Mouse (Mus musculus) kidney, embryonic 16.5 days (tissue): Measurements from ENCODE around the gene Slc35g3. TPM values are rescaled to one million over a fixed set of nuclear protein-coding genes. Genes with fewer than 3 reads are reported as not detected.

Experiments used
- ATAC-seq: fragments of 200-750 bp; cut with Nextera tagmentation; 2 replicates; pipeline ENCODE4 v1.8.0; 2017; ENCODE audit warnings: moderate TSS enrichment; ENCODE audit not compliant: low FRiP score, low TSS enrichment
- H3K27ac ChIP-seq: fragments of 300-500 bp; sonication (generic); 2 replicates; pipeline ENCODE4 v1.5.1; 2014; ENCODE audit warnings: low read length
- H3K27me3 ChIP-seq: fragments of 300-500 bp; sonication (generic); 2 replicates; pipeline ENCODE4 v1.6.1; 2014; ENCODE audit warnings: low read length, control low read depth, mixed read lengths; ENCODE audit not compliant: insufficient read depth
- H3K36me3 ChIP-seq: fragments of 300-500 bp; sonication (generic); 2 replicates; pipeline ENCODE4 v1.6.1; 2014; ENCODE audit warnings: low read length, control low read depth, mixed read lengths; ENCODE audit not compliant: insufficient read depth
- H3K4me1 ChIP-seq: fragments of 300-500 bp; sonication (generic); 2 replicates; pipeline ENCODE4 v1.6.1; 2014; ENCODE audit warnings: low read length, control low read depth, mixed read lengths; ENCODE audit not compliant: insufficient read depth
- H3K4me2 ChIP-seq: fragments of 300-500 bp; sonication (generic); replicated peaks from 2 replicates; pipeline ENCODE4 v1.6.1; 2014; ENCODE audit warnings: low read depth, low read length
- H3K4me3 ChIP-seq: fragments of 300-500 bp; sonication (generic); 2 replicates; pipeline ENCODE4 v1.5.1; 2014; ENCODE audit warnings: mild to moderate bottlenecking, low read length
- H3K9ac ChIP-seq: fragments of 300-500 bp; sonication (generic); replicated peaks from 2 replicates; pipeline ENCODE4 v1.6.1; 2014; ENCODE audit warnings: low read length
- H3K9me3 ChIP-seq: fragments of 300-500 bp; sonication (generic); 2 replicates; pipeline ENCODE4 v1.6.1; 2016; ENCODE audit warnings: low read length, control low read depth
- WGBS: fragments of 180-500 bp; shearing (Covaris S2); extraction: QIAGEN DNeasy Blood & Tissue Kit; methylation state at CpG from one replicate; pipeline ENCODE4 v1.1.7; 2014; 5-methylcytosine and 5-hydroxymethylcytosine counted together
- polyA plus RNA-seq: library from polyadenylated mRNA; unstranded; fragments of >200 nt; fragmentation: Nextera tagmentation; extraction: Ambion mirVana; gene quantifications from 2 replicates; pipeline ENCODE4 v1.2.1, GENCODE M21; 2015

Gene Slc35g3
- polyA plus RNA-seq, 1 experiment from 2014 or later = 0.25 TPM

DNA sequence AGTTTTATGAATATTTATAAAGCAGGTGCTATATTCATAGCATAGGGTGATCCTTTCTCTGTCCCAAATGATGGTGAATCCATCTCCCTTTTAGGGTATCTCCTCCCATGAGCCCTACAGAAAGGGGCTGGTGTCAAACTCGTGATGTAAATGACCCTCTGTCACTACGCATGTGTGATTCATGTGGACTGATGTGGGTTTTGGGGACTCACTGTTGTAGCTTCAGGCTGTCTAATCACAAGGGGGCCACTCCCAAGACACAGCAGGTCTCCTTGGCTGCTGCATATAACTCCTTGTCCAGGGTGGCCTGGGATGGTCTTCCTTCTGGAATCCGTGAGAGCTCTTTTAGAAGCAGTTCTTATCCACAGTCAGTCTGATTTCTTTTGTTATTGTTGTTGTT, 51.3 kb downstream of the Slc35g3 start:
- Histone ChIP-seq H3K9me3 (peaks cover 2% of the 10 kb centered on the region), H3K4me3 (no peak overlapping the region), H3K36me3 (no peaks in the 10 kb centered on the region), H3K4me2 (no peak overlapping the region), H3K27ac (no peak overlapping the region), H3K9ac (no peak overlapping the region), H3K4me1 (peaks cover 10% of the 10 kb centered on the region), H3K27me3 (no peaks in the 10 kb centered on the region)
- no peak for ATAC-seq
- 68% methylated on average over 3 of the region's 3 CpGs for WGBS

Other genes starting within 250 kb of the Slc35g3 start
- gene Dnah2, start 212.9 kb downstream of the Slc35g3 start, polyA plus RNA-seq = 0.69 and 0.90 TPM in 2 replicates
- gene Efnb3, start 201.8 kb downstream of the Slc35g3 start, polyA plus RNA-seq = 11.8 and 12.6 TPM in 2 replicates
- gene Wrap53, start 181.7 kb downstream of the Slc35g3 start, polyA plus RNA-seq = 29.3 and 30.3 TPM in 2 replicates
- 191 and 205 TPM in 2 replicates for gene Trp53, start 181.6 kb downstream of the Slc35g3 start, polyA plus RNA-seq
- gene Atp1b2, start 156.0 kb downstream of the Slc35g3 start, polyA plus RNA-seq = 12.3 and 14.3 TPM in 2 replicates
- gene Shbg, start 144.1 kb downstream of the Slc35g3 start, polyA plus RNA-seq = 0.17 TPM in 1 of 2 replicates, not detected in the other
- gene Sat2, start 139.9 kb downstream of the Slc35g3 start, polyA plus RNA-seq = 21.3 and 24.1 TPM in 2 replicates
- gene Fxr2, start 129.0 kb downstream of the Slc35g3 start, polyA plus RNA-seq = 31.8 and 33.4 TPM in 2 replicates
- gene Sox15, start 106.7 kb downstream of the Slc35g3 start, polyA plus RNA-seq = 0.19 TPM in 1 of 2 replicates, not detected in the other
- gene Mpdu1, start 99.3 kb downstream of the Slc35g3 start, polyA plus RNA-seq = 79.5 and 84.0 TPM in 2 replicates
- 12.4 and 15.5 TPM in 2 replicates for gene Cd68, start 95.8 kb downstream of the Slc35g3 start, polyA plus RNA-seq
- gene Eif4a1, start 89.5 kb downstream of the Slc35g3 start, polyA plus RNA-seq = 571 and 587 TPM in 2 replicates
- gene Senp3, start 79.9 kb downstream of the Slc35g3 start, polyA plus RNA-seq = 96.5 and 98.4 TPM in 2 replicates
- gene Tnfsf13, start 76.2 kb downstream of the Slc35g3 start, polyA plus RNA-seq = 0.66 and 1.2 TPM in 2 replicates
- 8.8 and 11.5 TPM in 2 replicates for gene Tnfsf12, start 66.1 kb downstream of the Slc35g3 start, polyA plus RNA-seq
- 4.6 and 6.1 TPM in 2 replicates for gene Tnfsfm13, start 65.9 kb downstream of the Slc35g3 start, polyA plus RNA-seq
- gene Polr2a, start 3.3 kb downstream of the Slc35g3 start, polyA plus RNA-seq = 28.3 and 33.6 TPM in 2 replicates
- gene Zbtb4, start 3.9 kb upstream of the Slc35g3 start, polyA plus RNA-seq = 2.9 TPM in 2 replicates
- 12.9 and 13.8 TPM in 2 replicates for gene Chrnb1, start 34.0 kb upstream of the Slc35g3 start, polyA plus RNA-seq
- gene Fgf11, start 39.9 kb upstream of the Slc35g3 start, polyA plus RNA-seq = 2.6 and 3.0 TPM in 2 replicates
- 9.0 and 10.2 TPM in 2 replicates for gene Tmem102, start 43.7 kb upstream of the Slc35g3 start, polyA plus RNA-seq
- gene Gm39566, start 53.3 kb upstream of the Slc35g3 start, polyA plus RNA-seq = not detected in 2 replicates
- gene Spem2, start 56.5 kb upstream of the Slc35g3 start, polyA plus RNA-seq = not detected in 2 replicates
- 0.15 and 0.28 TPM in 2 replicates for gene Spem1, start 60.2 kb upstream of the Slc35g3 start, polyA plus RNA-seq
- 6.0 and 6.6 TPM in 2 replicates for gene Nlgn2, start 75.8 kb upstream of the Slc35g3 start, polyA plus RNA-seq
- 371 and 389 TPM in 2 replicates for gene Tmem256, start 76.5 kb upstream of the Slc35g3 start, polyA plus RNA-seq
- gene Plscr3, start 84.4 kb upstream of the Slc35g3 start, polyA plus RNA-seq = 105 and 119 TPM in 2 replicates
- 7.0 and 7.3 TPM in 2 replicates for gene Tnk1, start 96.8 kb upstream of the Slc35g3 start, polyA plus RNA-seq
- not detected in 2 replicates for gene Tmem95, start 116.0 kb upstream of the Slc35g3 start, polyA plus RNA-seq
- 11.3 and 12.5 TPM in 2 replicates for gene Kctd11, start 119.4 kb upstream of the Slc35g3 start, polyA plus RNA-seq
- 0.44 and 0.67 TPM in 2 replicates for gene Acap1, start 133.6 kb upstream of the Slc35g3 start, polyA plus RNA-seq
- gene 2810408A11Rik, start 139.0 kb upstream of the Slc35g3 start, polyA plus RNA-seq = 11.7 and 12.8 TPM in 2 replicates
- 11.4 and 12.8 TPM in 2 replicates for gene Neurl4, start 139.1 kb upstream of the Slc35g3 start, polyA plus RNA-seq
- 85.2 and 86.4 TPM in 2 replicates for gene Gps2, start 151.9 kb upstream of the Slc35g3 start, polyA plus RNA-seq
- gene Eif5a, start 160.0 kb upstream of the Slc35g3 start, polyA plus RNA-seq = 1,737 and 1,791 TPM in 2 replicates
- 7.0 and 10.3 TPM in 2 replicates for gene Ybx2, start 173.8 kb upstream of the Slc35g3 start, polyA plus RNA-seq
- 20.8 and 22.4 TPM in 2 replicates for gene Slc2a4, start 186.2 kb upstream of the Slc35g3 start, polyA plus RNA-seq
- 225 and 227 TPM in 2 replicates for gene Cldn7, start 202.8 kb upstream of the Slc35g3 start, polyA plus RNA-seq
- gene Ctdnep1, start 219.2 kb upstream of the Slc35g3 start, polyA plus RNA-seq = 35.7 and 35.8 TPM in 2 replicates
- gene Elp5, start 220.5 kb upstream of the Slc35g3 start, polyA plus RNA-seq = 124 and 128 TPM in 2 replicates
- 437 and 481 TPM in 2 replicates for gene Gabarap, start 229.2 kb upstream of the Slc35g3 start, polyA plus RNA-seq
- gene Phf23, start 233.8 kb upstream of the Slc35g3 start, polyA plus RNA-seq = 69.1 and 74.5 TPM in 2 replicates
- 39.1 and 40.7 TPM in 2 replicates for gene Dvl2, start 238.6 kb upstream of the Slc35g3 start, polyA plus RNA-seq